Mouse (Mus musculus): ENCODE results near the gene Fancc. TPM values are rescaled to one million over a fixed set of nuclear protein-coding genes. Genes with fewer than 3 reads are reported as not detected.
A peak's percentile ranks its signal among the peaks of the same experiment; 100 is the strongest.

Fancc gene
- polyA plus RNA-seq, 1 experiment = 9.7 TPM

- no peak overlapping the region for H3K4me3 ChIP-seq (ENCODE audit: control insufficient read depth, low read depth, low read length)
- no peaks in the 10 kb centered on the region for H3K36me3 ChIP-seq (ENCODE audit: control insufficient read depth, insufficient read depth, low read length)
- no peaks in the 10 kb centered on the region; the same call in 1 of the 2 replicates for H3K4me1 ChIP-seq (ENCODE audit: control insufficient read depth, insufficient read depth, low read length)
- TF ChIP-seq CTCF (IDR thresholded peaks at IDR 0.05; ENCODE audit: control insufficient read depth, insufficient read depth, insufficient replicate concordance, low read depth, low read length) (no peak), POLR2A (IDR thresholded peaks at IDR 0.05; ENCODE audit: control insufficient read depth, low read depth, low read length) (no peak)
- no peaks in the 10 kb centered on the region for H3K27me3 ChIP-seq (ENCODE audit: control insufficient read depth, insufficient read depth, low read length)
- no peak overlapping the region for H3K27ac ChIP-seq (ENCODE audit: control insufficient read depth, insufficient read depth, low read depth, low read length)
These were observed 216.7 kb downstream of the Fancc start for GRCm38 (mm10) chr13:63280344-63280743.

- Histone ChIP-seq H3K27me3 (ENCODE audit: control insufficient read depth, insufficient read depth, low read length) (no peaks in the 10 kb centered on the region), H3K4me1 (ENCODE audit: control insufficient read depth, insufficient read depth, low read length) (no peaks in the 10 kb centered on the region; the same call in 1 of the 2 replicates), H3K4me3 (ENCODE audit: control insufficient read depth, low read depth, low read length) (no peak overlapping the region), H3K27ac (ENCODE audit: control insufficient read depth, insufficient read depth, low read depth, low read length) (no peak overlapping the region), H3K36me3 (ENCODE audit: control insufficient read depth, insufficient read depth, low read length) (no peaks in the 10 kb centered on the region)
- no peak for TF ChIP-seq POLR2A (IDR thresholded peaks at IDR 0.05; ENCODE audit: control insufficient read depth, low read depth, low read length)
- TF ChIP-seq CTCF (IDR thresholded peaks at IDR 0.05; ENCODE audit: control insufficient read depth, insufficient read depth, insufficient replicate concordance, low read depth, low read length) = no peak
These were observed 217.3 kb downstream of the Fancc start for GRCm38 (mm10) chr13:63279807-63280206.

GRCm38 (mm10) chr13:63278796-63279475, 218.1 kb downstream of the Fancc start:
- Histone ChIP-seq H3K27me3 (ENCODE audit: control insufficient read depth, insufficient read depth, low read length) (no peaks in the 10 kb centered on the region), H3K27ac (ENCODE audit: control insufficient read depth, insufficient read depth, low read depth, low read length) (peak overlapping the region; percentile 61), H3K36me3 (ENCODE audit: control insufficient read depth, insufficient read depth, low read length) (no peaks in the 10 kb centered on the region), H3K4me1 (ENCODE audit: control insufficient read depth, insufficient read depth, low read length) (peaks cover 1% of the 10 kb centered on the region), H3K4me3 (ENCODE audit: control insufficient read depth, low read depth, low read length) (peak overlapping the region; percentile 23; the same call in 1 of the 2 replicates)
- TF ChIP-seq POLR2A (IDR thresholded peaks at IDR 0.05; ENCODE audit: control insufficient read depth, low read depth, low read length) = no peak
- TF ChIP-seq CTCF (IDR thresholded peaks at IDR 0.05; ENCODE audit: control insufficient read depth, insufficient read depth, insufficient replicate concordance, low read depth, low read length) = no peak

GRCm38 (mm10) chr13:63278141-63278631, 218.9 kb downstream of the Fancc start:
- Histone ChIP-seq H3K27me3 (ENCODE audit: control insufficient read depth, insufficient read depth, low read length) (no peaks in the 10 kb centered on the region), H3K27ac (ENCODE audit: control insufficient read depth, insufficient read depth, low read depth, low read length) (peak overlapping the region; percentile 61), H3K4me3 (ENCODE audit: control insufficient read depth, low read depth, low read length) (no peak overlapping the region), H3K4me1 (ENCODE audit: control insufficient read depth, insufficient read depth, low read length) (peaks cover 3% of the 10 kb centered on the region), H3K36me3 (ENCODE audit: control insufficient read depth, insufficient read depth, low read length) (no peaks in the 10 kb centered on the region)
- TF ChIP-seq POLR2A (IDR thresholded peaks at IDR 0.05; ENCODE audit: control insufficient read depth, low read depth, low read length) = no peak

- no peak overlapping the region for H3K4me3 ChIP-seq (ENCODE audit: control insufficient read depth, low read depth, low read length)
- H3K36me3 ChIP-seq (ENCODE audit: control insufficient read depth, insufficient read depth, low read length) = no peaks in the 10 kb centered on the region
- no peaks in the 10 kb centered on the region for H3K27me3 ChIP-seq (ENCODE audit: control insufficient read depth, insufficient read depth, low read length)
- H3K4me1 ChIP-seq (ENCODE audit: control insufficient read depth, insufficient read depth, low read length) = peaks cover 11% of the 10 kb centered on the region
- H3K27ac ChIP-seq (ENCODE audit: control insufficient read depth, insufficient read depth, low read depth, low read length) = no peak overlapping the region
- TF ChIP-seq CTCF (IDR thresholded peaks at IDR 0.05; ENCODE audit: control insufficient read depth, insufficient read depth, insufficient replicate concordance, low read depth, low read length) (no peak), POLR2A (IDR thresholded peaks at IDR 0.05; ENCODE audit: control insufficient read depth, low read depth, low read length) (no peak)
These were observed 219.8 kb downstream of the Fancc start for GRCm38 (mm10) chr13:63277316-63277715.

GRCm38 (mm10) chr13:63276389-63276788, 220.7 kb downstream of the Fancc start:
- Histone ChIP-seq H3K4me1 (ENCODE audit: control insufficient read depth, insufficient read depth, low read length) (peaks cover 15% of the 10 kb centered on the region), H3K27me3 (ENCODE audit: control insufficient read depth, insufficient read depth, low read length) (no peaks in the 10 kb centered on the region), H3K27ac (ENCODE audit: control insufficient read depth, insufficient read depth, low read depth, low read length) (no peak overlapping the region)

GRCm38 (mm10) chr13:63274488-63275166, 222.5 kb downstream of the Fancc start:
- Histone ChIP-seq H3K4me3 (ENCODE audit: control insufficient read depth, low read depth, low read length) (no peak overlapping the region), H3K4me1 (ENCODE audit: control insufficient read depth, insufficient read depth, low read length) (peaks cover 15% of the 10 kb centered on the region), H3K27me3 (ENCODE audit: control insufficient read depth, insufficient read depth, low read length) (no peaks in the 10 kb centered on the region), H3K27ac (ENCODE audit: control insufficient read depth, insufficient read depth, low read depth, low read length) (no peak overlapping the region), H3K36me3 (ENCODE audit: control insufficient read depth, insufficient read depth, low read length) (no peaks in the 10 kb centered on the region)
- no peak for TF ChIP-seq POLR2A (IDR thresholded peaks at IDR 0.05; ENCODE audit: control insufficient read depth, low read depth, low read length)
- no peak for TF ChIP-seq CTCF (IDR thresholded peaks at IDR 0.05; ENCODE audit: control insufficient read depth, insufficient read depth, insufficient replicate concordance, low read depth, low read length)

More at GRCm38 (mm10) chr13:63276389-63276788, 220.7 kb downstream of the Fancc start:
- TF ChIP-seq CTCF (IDR thresholded peaks at IDR 0.05; ENCODE audit: control insufficient read depth, insufficient read depth, insufficient replicate concordance, low read depth, low read length) = no peak
- TF ChIP-seq POLR2A (IDR thresholded peaks at IDR 0.05; ENCODE audit: control insufficient read depth, low read depth, low read length) = no peak
- no peak overlapping the region for H3K4me3 ChIP-seq (ENCODE audit: control insufficient read depth, low read depth, low read length)
- H3K36me3 ChIP-seq (ENCODE audit: control insufficient read depth, insufficient read depth, low read length) = no peaks in the 10 kb centered on the region

Data from testis, adult 2 months (tissue).